Mouse (Mus musculus) liver, embryonic 11.5 days (tissue): ENCODE measurements at regions not wholly inside any gene's neighbourhood (a gene's known extent, or its start where the extent isn't known, plus 50 kb on each side); places are given as distances from the start of the nearest gene placed in this dataset.

Experiments used
- ATAC-seq: fragments of 200-750 bp; cut with Nextera tagmentation; replicated peaks from 2 replicates; pipeline ENCODE4 v1.8.0; 2017; ENCODE audit warnings: moderate number of reproducible peaks, mild to moderate bottlenecking, moderate TSS enrichment, moderate library complexity; ENCODE audit not compliant: low FRiP score
- DNase-seq: peaks from one replicate; pipeline ENCODE4 v3.0.0-alpha.2; 2017; ENCODE audit warnings: low spot score
- H3K27ac ChIP-seq: fragments of 300-500 bp; sonication (generic); 2 replicates; pipeline ENCODE4 v1.5.1; 2014; ENCODE audit warnings: mild to moderate bottlenecking, low read depth, low read length, control low read depth
- H3K27me3 ChIP-seq: fragments of 300-500 bp; sonication (generic); replicated peaks from 2 replicates; pipeline ENCODE4 v1.6.1; 2014; ENCODE audit warnings: low read length, mixed read lengths; ENCODE audit not compliant: control insufficient read depth, insufficient read depth
- H3K36me3 ChIP-seq: fragments of 300-500 bp; sonication (generic); 2 replicates; pipeline ENCODE4 v1.6.1; 2014; ENCODE audit warnings: mild to moderate bottlenecking, low read length, moderate library complexity, mixed read lengths; ENCODE audit not compliant: control insufficient read depth, insufficient read depth
- H3K4me1 ChIP-seq: fragments of 300-500 bp; sonication (generic); replicated peaks from 2 replicates; pipeline ENCODE4 v1.6.1; 2014; ENCODE audit warnings: low read length, mixed read lengths; ENCODE audit not compliant: control insufficient read depth, insufficient read depth
- H3K4me2 ChIP-seq: fragments of 300-500 bp; sonication (generic); 2 replicates; pipeline ENCODE4 v1.6.1; 2014; ENCODE audit warnings: mild to moderate bottlenecking, control low read depth, moderate library complexity
- H3K4me3 ChIP-seq: fragments of 300-500 bp; sonication (generic); 2 replicates; pipeline ENCODE4 v1.5.1; 2014; ENCODE audit warnings: low read depth, low read length, control low read depth
- H3K9ac ChIP-seq: fragments of 300-500 bp; sonication (generic); 2 replicates; pipeline ENCODE4 v1.6.1; 2014; ENCODE audit warnings: low read depth, low read length, control low read depth
- H3K9me3 ChIP-seq: fragments of 300-500 bp; sonication (generic); 2 replicates; pipeline ENCODE4 v1.6.1; 2016; ENCODE audit warnings: low read length, inconsistent platforms, mixed read lengths; ENCODE audit not compliant: control insufficient read depth
- WGBS: fragments of 180-500 bp; shearing (Covaris S2); extraction: QIAGEN DNeasy Blood & Tissue Kit; methylation state at CpG from one replicate; pipeline ENCODE4 v1.1.7; 2014; 5-methylcytosine and 5-hydroxymethylcytosine counted together

DNA sequence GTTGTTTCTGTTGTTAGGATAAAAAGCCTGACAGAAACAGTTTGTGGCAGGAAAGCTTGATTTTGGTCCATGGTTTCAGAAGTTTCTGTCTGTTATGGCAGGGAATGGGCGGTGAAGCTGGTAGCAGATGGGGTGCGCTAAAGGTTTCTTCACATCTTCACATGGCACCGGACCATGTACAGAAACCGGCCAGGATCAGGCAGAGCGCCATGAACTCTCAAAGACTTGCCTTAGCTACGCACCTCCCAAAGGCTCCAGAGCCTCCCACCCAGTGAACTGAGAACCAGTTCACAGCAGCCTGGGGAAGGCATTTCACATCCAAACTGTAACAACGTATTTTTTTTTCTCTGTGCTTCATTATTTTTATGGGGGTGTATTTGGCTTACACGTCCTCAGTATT lies 86.2 kb upstream of the Rcn1 start:
- Histone ChIP-seq H3K9me3 (no peaks in the 10 kb centered on the region), H3K9ac (no peak overlapping the region), H3K36me3 (no peaks in the 10 kb centered on the region), H3K27ac (no peak overlapping the region), H3K27me3 (no peaks in the 10 kb centered on the region), H3K4me3 (no peak overlapping the region), H3K4me1 (no peaks in the 10 kb centered on the region), H3K4me2 (no peak overlapping the region)
- no peak for ATAC-seq
- DNase-seq, result no peak
- WGBS, result 78% methylated on average over 8 of the region's 8 CpGs

GRCm38 (mm10) chr2:105495796-105496195 lies 96.7 kb upstream of the Rcn1 start:
- ATAC-seq, result no peak
- H3K27me3 ChIP-seq, result no peaks in the 10 kb centered on the region
- no peak overlapping the region for H3K27ac ChIP-seq
- no peak for DNase-seq
- no peak overlapping the region for H3K9ac ChIP-seq
- H3K4me3 ChIP-seq, result no peak overlapping the region
- no peaks in the 10 kb centered on the region for H3K9me3 ChIP-seq
- H3K36me3 ChIP-seq, result no peaks in the 10 kb centered on the region
- WGBS, result 83% methylated on average over 13 of the region's 13 CpGs
- H3K4me1 ChIP-seq, result no peaks in the 10 kb centered on the region
- no peak overlapping the region for H3K4me2 ChIP-seq

DNA sequence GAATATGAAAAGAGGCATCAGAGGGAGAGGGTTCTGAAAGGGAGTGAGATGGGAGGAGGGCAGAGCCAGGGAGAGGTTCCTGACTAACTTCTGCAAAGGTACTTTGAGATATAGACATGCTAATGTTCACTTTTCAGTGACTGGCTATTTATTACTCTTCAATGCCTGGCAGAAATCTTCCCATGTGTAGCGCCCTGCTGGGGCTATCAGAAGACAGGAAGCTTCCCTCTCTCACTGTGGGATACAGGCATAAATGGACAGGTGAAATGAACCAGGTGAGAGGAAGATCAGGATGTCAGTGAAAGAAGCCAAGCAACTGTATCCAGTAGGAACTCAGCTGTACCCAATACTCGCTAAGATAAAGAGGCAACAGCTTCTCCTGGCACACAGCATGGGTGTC lies 105.1 kb upstream of the Rcn1 start:
- no peak for DNase-seq
- no peak for ATAC-seq
- Histone ChIP-seq H3K4me1 (no peaks in the 10 kb centered on the region), H3K27ac (no peak overlapping the region), H3K9ac (no peak overlapping the region), H3K36me3 (no peaks in the 10 kb centered on the region), H3K4me3 (no peak overlapping the region), H3K4me2 (no peak overlapping the region), H3K27me3 (no peaks in the 10 kb centered on the region), H3K9me3 (no peaks in the 10 kb centered on the region)
- 48% methylated on average over 2 of the region's 2 CpGs for WGBS

GRCm38 (mm10) chr2:105505554-105505953 lies 106.4 kb upstream of the Rcn1 start:
- H3K4me3 ChIP-seq, result no peak overlapping the region
- H3K9ac ChIP-seq, result no peak overlapping the region
- no peaks in the 10 kb centered on the region for H3K27me3 ChIP-seq
- H3K4me2 ChIP-seq, result no peak overlapping the region
- no peak overlapping the region for H3K27ac ChIP-seq
- no peaks in the 10 kb centered on the region for H3K9me3 ChIP-seq
- no peaks in the 10 kb centered on the region for H3K4me1 ChIP-seq
- ATAC-seq (no peak), DNase-seq (no peak)
- WGBS, result 84% methylated on average over 4 of the region's 4 CpGs
- H3K36me3 ChIP-seq, result no peaks in the 10 kb centered on the region

- no peaks in the 10 kb centered on the region for H3K36me3 ChIP-seq
- no peaks in the 10 kb centered on the region for H3K9me3 ChIP-seq
- WGBS, result 26% methylated on average over 4 of the region's 4 CpGs
- ATAC-seq (no peak), DNase-seq (no peak)
- no peaks in the 10 kb centered on the region for H3K4me1 ChIP-seq
- no peaks in the 10 kb centered on the region for H3K27me3 ChIP-seq
- no peak overlapping the region for H3K9ac ChIP-seq
- H3K4me2 ChIP-seq, result no peak overlapping the region
- H3K27ac ChIP-seq, result no peak overlapping the region
- H3K4me3 ChIP-seq, result no peak overlapping the region
Measured at GRCm38 (mm10) chr2:105507160-105507559, 108.0 kb upstream of the Rcn1 start.

- 78% methylated on average over 4 of the region's 4 CpGs for WGBS
- DNase-seq, result no peak
- no peaks in the 10 kb centered on the region for H3K4me1 ChIP-seq
Measured at GRCm38 (mm10) chr2:105510816-105511215, 111.7 kb upstream of the Rcn1 start.

DNA sequence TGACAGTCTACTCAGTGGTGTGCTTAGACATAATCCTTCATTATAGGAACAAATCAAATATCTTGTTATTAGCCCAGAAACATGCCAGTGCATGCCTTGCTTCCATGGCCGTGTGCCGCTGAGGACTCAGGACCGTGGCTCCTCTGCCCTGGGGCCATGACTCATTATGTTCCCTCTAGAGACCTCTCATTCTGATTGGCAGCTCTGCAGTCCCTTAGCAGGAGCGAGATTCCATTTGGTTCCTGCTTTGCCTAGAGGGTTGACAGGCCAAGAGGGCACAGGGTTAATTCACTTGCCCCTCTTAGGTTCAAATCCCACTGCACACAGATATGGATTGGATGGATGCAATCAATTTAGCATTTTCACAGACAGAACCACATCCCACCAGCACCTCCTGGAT lies 112.6 kb upstream of the Rcn1 start:
- H3K4me3 ChIP-seq, result no peak overlapping the region
- DNase-seq (no peak), ATAC-seq (no peak)
- WGBS, result 81% methylated on average over 4 of the region's 4 CpGs
- no peaks in the 10 kb centered on the region for H3K36me3 ChIP-seq
- no peaks in the 10 kb centered on the region for H3K4me1 ChIP-seq
- no peak overlapping the region for H3K9ac ChIP-seq
- H3K27ac ChIP-seq, result no peak overlapping the region
- no peaks in the 10 kb centered on the region for H3K27me3 ChIP-seq
- H3K9me3 ChIP-seq, result no peaks in the 10 kb centered on the region
- no peak overlapping the region for H3K4me2 ChIP-seq

More at GRCm38 (mm10) chr2:105510816-105511215, 111.7 kb upstream of the Rcn1 start:
- Histone ChIP-seq H3K4me2 (no peak overlapping the region), H3K9me3 (no peaks in the 10 kb centered on the region), H3K27ac (no peak overlapping the region), H3K4me3 (no peak overlapping the region), H3K9ac (no peak overlapping the region), H3K27me3 (no peaks in the 10 kb centered on the region), H3K36me3 (no peaks in the 10 kb centered on the region)
- no peak for ATAC-seq

DNA sequence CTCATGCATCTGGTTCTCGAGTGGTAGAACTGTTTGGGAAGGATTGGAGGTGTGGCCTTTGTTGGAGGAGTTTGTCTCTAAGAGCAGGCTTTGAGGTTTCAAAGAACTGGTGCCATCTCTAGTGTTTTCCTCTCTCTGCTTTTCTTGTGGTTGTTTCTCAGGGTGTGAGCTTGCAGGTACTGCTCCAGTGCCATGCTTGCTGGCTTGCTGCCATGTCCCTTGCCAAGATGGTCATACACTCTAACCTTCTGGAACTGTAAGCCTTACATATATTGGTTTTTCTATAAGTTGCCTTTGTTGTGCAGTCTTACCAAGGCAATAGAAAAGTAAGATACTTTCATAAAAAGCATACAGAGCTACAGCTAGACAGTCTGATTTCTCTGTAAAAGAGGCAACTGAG lies 115.1 kb upstream of the Rcn1 start:
- H3K9ac ChIP-seq, result no peak overlapping the region
- 56% methylated on average over 1 of the region's 1 CpGs for WGBS
- no peaks in the 10 kb centered on the region for H3K4me1 ChIP-seq
- no peaks in the 10 kb centered on the region for H3K9me3 ChIP-seq
- no peak overlapping the region for H3K4me3 ChIP-seq
- no peak overlapping the region for H3K4me2 ChIP-seq
- H3K27me3 ChIP-seq, result no peaks in the 10 kb centered on the region
- no peak for DNase-seq
- H3K36me3 ChIP-seq, result no peaks in the 10 kb centered on the region
- ATAC-seq, result no peak
- H3K27ac ChIP-seq, result no peak overlapping the region

DNA sequence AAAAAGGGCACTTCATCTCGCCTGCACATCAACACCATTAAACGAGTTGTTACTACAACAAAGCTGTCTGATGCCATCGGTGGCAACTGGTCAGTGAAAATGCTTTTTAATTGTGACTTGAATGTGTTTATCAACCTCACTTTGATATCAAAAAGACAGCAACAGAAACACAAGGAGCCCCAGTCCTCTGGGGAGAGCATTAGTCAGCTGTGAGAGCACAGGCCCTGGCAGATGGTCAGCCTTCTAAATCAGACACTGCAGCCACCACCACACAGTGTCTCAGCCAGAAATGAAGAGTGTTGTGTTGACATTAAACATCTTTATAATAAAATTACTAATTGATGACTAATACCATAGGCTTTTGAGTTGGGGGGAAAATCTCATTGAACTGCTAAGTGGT lies 115.8 kb upstream of the Rcn1 start:
- Histone ChIP-seq H3K9me3 (no peaks in the 10 kb centered on the region), H3K27me3 (no peaks in the 10 kb centered on the region), H3K4me1 (no peaks in the 10 kb centered on the region), H3K9ac (no peak overlapping the region), H3K36me3 (no peaks in the 10 kb centered on the region), H3K4me2 (no peak overlapping the region), H3K4me3 (no peak overlapping the region), H3K27ac (no peak overlapping the region)
- DNase-seq (no peak), ATAC-seq (no peak)
- 64% methylated on average over 3 of the region's 3 CpGs for WGBS
